Mouse (Mus musculus) retina, postnatal 1 day (tissue): ENCODE results near the gene Fam228b.
A peak's percentile ranks its signal among the peaks of the same experiment; 100 is the strongest.
"Not testable (repeated sequence)": the region's sequence is repeated elsewhere in the genome, so short reads cannot be mapped to it uniquely, and the experiment has no call there.

ENCODE experiments used
- DNase-seq: peaks from one replicate; pipeline ENCODE4 v3.0.0-alpha.2; 2012

Gene Fam228b

GRCm38 (mm10) chr12:4768492-4769332 is at the start of gene Fam228b, which contains the start of gene Pfn4:
Fam228b (minus strand) TSS chr12:4769267.
Pfn4 (plus strand) TSS chr12:4769022.
- peak; percentile 96 for DNase-seq

GRCm38 (mm10) chr12:4817361-4818101 is 48.5 kb upstream of the Fam228b start, which contains the start of gene Sf3b6:
Sf3b6 (plus strand) TSS chr12:4817544.
- DNase-seq, result peak; percentile 98

- DNase-seq, result no peak
Measured at GRCm38 (mm10) chr12:4816680-4817360, 47.8 kb upstream of the Fam228b start.

- DNase-seq, result no peak
Measured at GRCm38 (mm10) chr12:4813636-4814035, 44.6 kb upstream of the Fam228b start.

- no peak for DNase-seq
Measured at GRCm38 (mm10) chr12:4811705-4812104, 42.6 kb upstream of the Fam228b start.

GRCm38 (mm10) chr12:4811036-4811435 is 42.0 kb upstream of the Fam228b start:
- DNase-seq, result no peak

- DNase-seq, result not testable (repeated sequence)
Measured at GRCm38 (mm10) chr12:4797471-4797870, 28.4 kb upstream of the Fam228b start.

GRCm38 (mm10) chr12:4793718-4794117 is 24.7 kb upstream of the Fam228b start:
- peak; percentile 38 for DNase-seq

- DNase-seq, result not testable (repeated sequence)
Measured at GRCm38 (mm10) chr12:4788128-4788527, 19.1 kb upstream of the Fam228b start.

- DNase-seq, result no peak
Measured at GRCm38 (mm10) chr12:4784466-4784865, 15.4 kb upstream of the Fam228b start.

- DNase-seq, result no peak
Measured at GRCm38 (mm10) chr12:4783598-4783997, 14.5 kb upstream of the Fam228b start.

GRCm38 (mm10) chr12:4781725-4782404 is 12.8 kb upstream of the Fam228b start:
- not testable (repeated sequence) for DNase-seq

GRCm38 (mm10) chr12:4781270-4781669 is 12.2 kb upstream of the Fam228b start:
- no peak for DNase-seq

- no peak for DNase-seq
Measured at GRCm38 (mm10) chr12:4780245-4780644, 11.2 kb upstream of the Fam228b start.

GRCm38 (mm10) chr12:4777734-4778133 is 8.7 kb upstream of the Fam228b start:
- DNase-seq, result no peak

- no peak for DNase-seq
Measured at GRCm38 (mm10) chr12:4775588-4775949, 6.5 kb upstream of the Fam228b start.

- DNase-seq, result no peak
Measured at GRCm38 (mm10) chr12:4774895-4775587, 6.0 kb upstream of the Fam228b start.

- DNase-seq, result no peak
Measured at GRCm38 (mm10) chr12:4769333-4769723, 261 bp upstream of the Fam228b start.

- DNase-seq, result no peak
Measured at GRCm38 (mm10) chr12:4757060-4757459, 12.0 kb downstream of the Fam228b start.

GRCm38 (mm10) chr12:4754451-4754850 is 14.6 kb downstream of the Fam228b start:
- not testable (repeated sequence) for DNase-seq

- no peak for DNase-seq
Measured at GRCm38 (mm10) chr12:4744486-4744885, 24.6 kb downstream of the Fam228b start.

GRCm38 (mm10) chr12:4742183-4742582 is 26.9 kb downstream of the Fam228b start:
- DNase-seq, result no peak
